Mouse (Mus musculus) E14TG2a.4 (cell line): ENCODE measurements around the gene Znrf1.

Experiments used
- H3K27me3 ChIP-seq: 2 replicates; pipeline ENCODE4 v1.6.1; 2014; ENCODE audit warnings: low read length, control low read depth; ENCODE audit not compliant: insufficient read depth
- H3K36me3 ChIP-seq: 2 replicates; pipeline ENCODE4 v1.6.1; 2014; ENCODE audit warnings: low read length, control low read depth; ENCODE audit not compliant: insufficient read depth
- H3K4me1 ChIP-seq: replicated peaks from 2 replicates; pipeline ENCODE4 v1.6.1; 2014; ENCODE audit warnings: low read depth, low read length, control low read depth
- H3K4me3 ChIP-seq: replicated peaks from 2 replicates; pipeline ENCODE4 v1.5.1; 2014; ENCODE audit warnings: mild to moderate bottlenecking, low read length
- H3K9me3 ChIP-seq: 2 replicates; pipeline ENCODE4 v1.6.1; 2014; ENCODE audit warnings: low read length, control low read depth
- CTCF ChIP-seq: conservative IDR thresholded peaks from 2 replicates; pipeline ENCODE4 v1.5.1; 2014; ENCODE audit warnings: low read length
- NANOG ChIP-seq: IDR thresholded peaks from 2 replicates; pipeline ENCODE4 v1.6.1; 2014; ENCODE audit warnings: borderline replicate concordance, low read length, mixed read lengths
- POU5F1 ChIP-seq: IDR thresholded peaks from 2 replicates; pipeline ENCODE4 v1.6.1; 2014; ENCODE audit warnings: low read length, borderline replicate concordance

The Znrf1 gene

GRCm38 (mm10) chr8:111602050-111602449 lies 66.2 kb downstream of the Znrf1 start:
- Histone ChIP-seq H3K4me3 (no peak overlapping the region), H3K27me3 (no peaks in the 10 kb centered on the region), H3K36me3 (peaks cover 14% of the 10 kb centered on the region; the same call in 1 of the 2 replicates), H3K4me1 (peaks cover 32% of the 10 kb centered on the region), H3K9me3 (no peaks in the 10 kb centered on the region)
- no peak for TF ChIP-seq CTCF
- TF ChIP-seq NANOG, result no peak
- no peak for TF ChIP-seq POU5F1

DNA sequence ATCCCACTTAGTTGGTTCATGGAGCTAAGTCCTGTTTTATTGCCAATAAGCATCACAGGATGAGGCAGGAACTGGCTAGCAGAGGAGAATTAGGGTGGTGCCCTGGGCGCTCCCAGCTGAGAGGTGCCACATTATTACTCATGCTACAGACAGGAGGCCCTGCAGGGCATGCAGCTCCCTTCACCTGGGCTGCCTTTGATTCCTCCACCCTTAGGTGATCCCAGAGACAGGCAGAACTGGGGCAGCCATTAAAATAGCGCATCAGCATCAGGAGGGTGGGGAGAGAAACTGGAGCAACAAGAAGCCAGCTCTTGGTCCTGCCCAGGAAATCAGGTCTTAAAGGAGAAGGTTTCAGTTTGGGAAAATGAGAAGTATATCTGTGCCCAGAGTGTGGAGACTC lies 69.1 kb downstream of the Znrf1 start:
- TF ChIP-seq POU5F1 (no peak), NANOG (no peak)

DNA sequence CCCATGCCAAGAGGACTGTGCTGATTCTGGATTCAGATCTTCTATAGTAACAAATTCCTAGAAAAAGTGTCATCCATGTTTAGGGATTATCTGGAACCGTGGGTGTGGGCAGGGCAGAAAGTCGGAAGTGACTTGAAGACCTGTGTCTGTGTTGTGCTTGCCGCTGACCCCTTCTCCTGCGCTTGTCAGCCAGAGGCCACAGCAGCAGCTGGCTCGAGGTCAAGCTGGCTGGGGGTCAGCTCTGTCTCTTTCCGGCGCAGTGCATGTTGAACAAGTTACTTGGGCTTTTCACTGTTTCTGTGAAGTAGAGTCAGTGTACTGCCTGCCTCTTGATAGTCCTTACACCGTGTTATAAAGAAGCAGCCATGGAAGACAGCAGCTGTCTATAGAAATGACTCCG lies 71.1 kb downstream of the Znrf1 start:
- no peak for TF ChIP-seq CTCF
- no peak for TF ChIP-seq POU5F1
- TF ChIP-seq NANOG, result no peak
- peaks cover 25% of the 10 kb centered on the region for H3K27me3 ChIP-seq
- no peak overlapping the region for H3K4me3 ChIP-seq
- peaks cover 35% of the 10 kb centered on the region for H3K4me1 ChIP-seq
- H3K9me3 ChIP-seq, result no peaks in the 10 kb centered on the region; the same call in 1 of the 2 replicates
- peaks cover 28% of the 10 kb centered on the region for H3K36me3 ChIP-seq

More for the DNA sequence above, 69.1 kb downstream of the Znrf1 start:
- no peak overlapping the region for H3K4me3 ChIP-seq
- H3K9me3 ChIP-seq, result no peaks in the 10 kb centered on the region
- H3K36me3 ChIP-seq, result peaks cover 17% of the 10 kb centered on the region; the same call in 1 of the 2 replicates
- H3K27me3 ChIP-seq, result peaks cover 14% of the 10 kb centered on the region
- H3K4me1 ChIP-seq, result peaks cover 31% of the 10 kb centered on the region

- Histone ChIP-seq H3K4me3 (no peak overlapping the region), H3K36me3 (peaks cover 28% of the 10 kb centered on the region), H3K4me1 (peaks cover 39% of the 10 kb centered on the region), H3K9me3 (no peaks in the 10 kb centered on the region; the same call in 1 of the 2 replicates), H3K27me3 (peaks cover 25% of the 10 kb centered on the region)
- TF ChIP-seq POU5F1 (no peak), CTCF (no peak), NANOG (no peak)
Measured at GRCm38 (mm10) chr8:111607414-111607813, 71.5 kb downstream of the Znrf1 start.

DNA sequence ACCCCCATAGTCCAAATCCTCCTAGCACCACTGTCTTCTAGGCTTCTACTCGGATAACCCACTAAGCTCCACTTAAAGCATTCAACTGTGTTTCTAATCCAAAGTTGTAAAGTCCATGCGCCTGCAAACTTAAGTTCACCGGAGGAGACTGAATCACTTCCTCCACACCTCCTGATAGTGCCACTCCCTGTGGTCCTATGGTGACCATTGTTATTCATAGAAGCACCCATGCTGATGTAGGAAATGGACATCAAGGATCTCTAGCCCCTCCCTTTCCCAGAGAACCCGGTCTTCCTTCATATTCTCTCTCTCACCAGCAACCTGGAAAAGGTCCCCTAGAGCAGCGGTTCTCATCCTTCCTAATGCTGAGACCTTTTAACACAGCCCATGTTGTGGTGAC lies 77.3 kb downstream of the Znrf1 start:
- no peak for TF ChIP-seq CTCF
- TF ChIP-seq POU5F1, result peak; percentile 86; the same call in 1 of the 2 replicates
- peak; percentile 98 for TF ChIP-seq NANOG
- peak overlapping the region; percentile 32; the same call in 1 of the 2 replicates for H3K4me3 ChIP-seq
- no peaks in the 10 kb centered on the region; the same call in 1 of the 2 replicates for H3K9me3 ChIP-seq
- H3K4me1 ChIP-seq, result peaks cover 74% of the 10 kb centered on the region
- H3K27me3 ChIP-seq, result peaks cover 40% of the 10 kb centered on the region
- peaks cover 26% of the 10 kb centered on the region for H3K36me3 ChIP-seq

DNA sequence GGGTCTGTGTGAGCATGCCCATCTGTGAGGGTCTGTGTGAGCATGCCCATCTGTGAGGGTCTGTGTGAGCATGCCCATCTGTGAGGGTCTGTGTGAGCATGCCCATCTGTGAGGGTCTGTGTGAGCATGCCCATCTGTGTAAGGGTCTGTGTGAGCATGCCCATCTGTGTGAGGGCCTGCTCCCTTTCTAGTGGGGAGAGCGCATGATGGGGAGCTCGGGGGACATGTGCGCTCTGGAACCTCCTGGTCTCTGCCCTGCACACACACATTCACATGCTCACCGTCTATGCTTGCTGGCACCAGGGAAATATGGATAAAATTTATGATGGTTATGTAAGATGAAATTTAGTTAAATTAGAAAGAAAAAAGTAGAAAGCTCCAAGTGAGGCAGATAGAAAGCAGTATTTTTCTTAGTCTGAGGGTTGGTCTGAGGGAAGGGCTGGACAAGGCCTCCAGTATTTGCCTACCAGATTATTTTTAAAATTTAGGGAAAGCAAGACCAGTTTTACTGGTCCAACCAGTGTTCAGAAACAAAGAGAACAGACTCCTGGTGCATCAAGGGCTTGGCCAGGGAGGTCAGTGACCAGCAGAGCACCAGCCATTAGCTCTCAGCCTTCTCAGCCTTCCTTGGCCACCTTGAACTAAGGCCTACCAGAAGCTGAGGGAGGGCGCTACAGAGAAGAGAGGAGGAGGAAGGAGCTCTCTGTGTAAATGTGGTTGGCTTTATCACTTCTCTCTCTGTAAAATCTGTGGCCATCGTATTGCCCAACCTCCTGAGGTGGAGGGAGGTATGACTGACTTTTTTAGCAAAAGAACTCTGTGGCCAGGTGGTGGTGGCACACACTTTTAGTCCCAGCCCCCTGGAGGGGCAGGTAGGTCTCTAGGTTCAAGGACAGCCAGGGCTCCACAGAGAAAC lies 79.1 kb downstream of the Znrf1 start:
- TF ChIP-seq CTCF (no peak), POU5F1 (no peak), NANOG (no peak)
- H3K4me1 ChIP-seq, result peaks cover 85% of the 10 kb centered on the region
- H3K9me3 ChIP-seq, result no peaks in the 10 kb centered on the region; the same call in 1 of the 2 replicates
- H3K36me3 ChIP-seq, result peaks cover 23% of the 10 kb centered on the region
- no peak overlapping the region for H3K4me3 ChIP-seq
- peaks cover 29% of the 10 kb centered on the region for H3K27me3 ChIP-seq

- no peaks in the 10 kb centered on the region for H3K9me3 ChIP-seq
- peaks cover 21% of the 10 kb centered on the region for H3K36me3 ChIP-seq
- H3K4me3 ChIP-seq, result no peak overlapping the region
- H3K27me3 ChIP-seq, result peaks cover 18% of the 10 kb centered on the region
- TF ChIP-seq NANOG (no peak), CTCF (no peak), POU5F1 (no peak)
- H3K4me1 ChIP-seq, result peaks cover 88% of the 10 kb centered on the region
Measured at GRCm38 (mm10) chr8:111617812-111618211, 81.9 kb downstream of the Znrf1 start.

DNA sequence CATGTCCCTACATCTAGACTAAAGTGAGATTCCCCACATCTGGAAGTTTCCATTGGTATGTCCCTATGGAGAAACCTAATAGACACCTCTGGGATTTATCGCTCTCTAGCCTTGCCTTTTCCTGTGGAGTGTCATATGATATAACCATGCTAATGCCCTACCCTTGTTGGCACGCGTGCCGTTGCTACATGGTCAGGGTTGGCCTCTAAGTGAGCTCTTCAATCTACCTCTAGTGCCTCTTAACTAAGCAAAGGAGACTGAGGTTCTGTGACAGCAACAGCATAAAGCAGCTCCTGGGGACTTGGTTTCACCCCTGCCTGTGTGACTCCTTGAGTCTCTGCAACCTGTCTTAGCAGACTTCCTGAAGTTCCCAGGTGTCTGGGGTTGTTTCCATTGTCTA lies 82.4 kb downstream of the Znrf1 start:
- Histone ChIP-seq H3K36me3 (peaks cover 21% of the 10 kb centered on the region), H3K4me3 (no peak overlapping the region), H3K9me3 (no peaks in the 10 kb centered on the region), H3K27me3 (peaks cover 18% of the 10 kb centered on the region), H3K4me1 (peaks cover 89% of the 10 kb centered on the region)
- TF ChIP-seq CTCF, result no peak
- no peak for TF ChIP-seq NANOG
- no peak for TF ChIP-seq POU5F1
